Mouse (Mus musculus): ENCODE results near the gene Psmc3ip. TPM values are rescaled to one million over a fixed set of nuclear protein-coding genes. Genes with fewer than 3 reads are reported as not detected.

The Psmc3ip gene
- polyA plus RNA-seq (2014; fragmentation: Illumina TruSeq; extraction: RNeasy Lipid Tissue Mini Kit (QIAGEN cat#74804)): 10.6 TPM

GRCm38 (mm10) chr11:101095314-101096024 lies at the start of gene Psmc3ip:
TSS of gene Psmc3ip (minus strand) at chr11:101095436.

GRCm38 (mm10) chr11:101119761-101120544 lies 24.7 kb upstream of the Psmc3ip start, which contains the start of the genes Retreg3 and Tubg1:
TSS of gene Retreg3 (minus strand) at chr11:101119893.
TSS of gene Tubg1 (plus strand) at chr11:101119938.

GRCm38 (mm10) chr11:101086756-101087681 lies 8.2 kb downstream of the Psmc3ip start, which contains the start of gene Mlx:
TSS of gene Mlx (plus strand) at chr11:101087277.

GRCm38 (mm10) chr11:101082208-101083082 lies 12.8 kb downstream of the Psmc3ip start, which contains the start of gene Coasy:
TSS of gene Coasy (plus strand) at chr11:101082565.

GRCm38 (mm10) chr11:101078121-101078520 lies 17.1 kb downstream of the Psmc3ip start, which contains the start of gene Hsd17b1:
TSS of gene Hsd17b1 (plus strand) at chr11:101078411.

GRCm38 (mm10) chr11:101069391-101070188 lies 25.6 kb downstream of the Psmc3ip start, which contains the start of gene Naglu:
TSS of gene Naglu (plus strand) at chr11:101070012.

Other genes starting within 250 kb of the Psmc3ip start
- gene Stat5b, start 244.7 kb downstream of the Psmc3ip start, polyA plus RNA-seq (2014; fragmentation: Illumina TruSeq; extraction: RNeasy Lipid Tissue Mini Kit (QIAGEN cat#74804)): 8.5 TPM
- 5.4 TPM for gene Stat5a, start 236.1 kb downstream of the Psmc3ip start, polyA plus RNA-seq (2014; fragmentation: Illumina TruSeq; extraction: RNeasy Lipid Tissue Mini Kit (QIAGEN cat#74804))
- gene Stat3, start 155.9 kb downstream of the Psmc3ip start, polyA plus RNA-seq (2014; fragmentation: Illumina TruSeq; extraction: RNeasy Lipid Tissue Mini Kit (QIAGEN cat#74804)): 20.3 TPM
- gene Cavin1, start 124.5 kb downstream of the Psmc3ip start, polyA plus RNA-seq (2014; fragmentation: Illumina TruSeq; extraction: RNeasy Lipid Tissue Mini Kit (QIAGEN cat#74804)): 186 TPM
- gene Atp6v0a1, start 86.0 kb downstream of the Psmc3ip start, polyA plus RNA-seq (2014; fragmentation: Illumina TruSeq; extraction: RNeasy Lipid Tissue Mini Kit (QIAGEN cat#74804)): 64.6 TPM
- 1.3 TPM for gene Naglu, start 25.4 kb downstream of the Psmc3ip start, polyA plus RNA-seq (2014; fragmentation: Illumina TruSeq; extraction: RNeasy Lipid Tissue Mini Kit (QIAGEN cat#74804))
- 159 TPM for gene Hsd17b1, start 17.0 kb downstream of the Psmc3ip start, polyA plus RNA-seq (2014; fragmentation: Illumina TruSeq; extraction: RNeasy Lipid Tissue Mini Kit (QIAGEN cat#74804))
- gene Coasy, start 12.9 kb downstream of the Psmc3ip start, polyA plus RNA-seq (2014; fragmentation: Illumina TruSeq; extraction: RNeasy Lipid Tissue Mini Kit (QIAGEN cat#74804)): 6.9 TPM
- 28.9 TPM for gene Mlx, start 8.2 kb downstream of the Psmc3ip start, polyA plus RNA-seq (2014; fragmentation: Illumina TruSeq; extraction: RNeasy Lipid Tissue Mini Kit (QIAGEN cat#74804))
- 48.5 TPM for gene Retreg3, start 24.5 kb upstream of the Psmc3ip start, polyA plus RNA-seq (2014; fragmentation: Illumina TruSeq; extraction: RNeasy Lipid Tissue Mini Kit (QIAGEN cat#74804))
- gene Tubg1, start 24.5 kb upstream of the Psmc3ip start, polyA plus RNA-seq (2014; fragmentation: Illumina TruSeq; extraction: RNeasy Lipid Tissue Mini Kit (QIAGEN cat#74804)): 1.2 TPM
- not detected for gene Tubg2, start 60.5 kb upstream of the Psmc3ip start, polyA plus RNA-seq (2014; fragmentation: Illumina TruSeq; extraction: RNeasy Lipid Tissue Mini Kit (QIAGEN cat#74804))
- gene Cntnap1, start 75.1 kb upstream of the Psmc3ip start, polyA plus RNA-seq (2014; fragmentation: Illumina TruSeq; extraction: RNeasy Lipid Tissue Mini Kit (QIAGEN cat#74804)): 0.48 TPM
- gene Plekhh3, start 75.9 kb upstream of the Psmc3ip start, polyA plus RNA-seq (2014; fragmentation: Illumina TruSeq; extraction: RNeasy Lipid Tissue Mini Kit (QIAGEN cat#74804)): 0.48 TPM
- not detected for gene Ccr10, start 80.0 kb upstream of the Psmc3ip start, polyA plus RNA-seq (2014; fragmentation: Illumina TruSeq; extraction: RNeasy Lipid Tissue Mini Kit (QIAGEN cat#74804))
- gene Ezh1, start 131.0 kb upstream of the Psmc3ip start, polyA plus RNA-seq (2014; fragmentation: Illumina TruSeq; extraction: RNeasy Lipid Tissue Mini Kit (QIAGEN cat#74804)): 28.3 TPM
- gene Ramp2, start 150.6 kb upstream of the Psmc3ip start, polyA plus RNA-seq (2014; fragmentation: Illumina TruSeq; extraction: RNeasy Lipid Tissue Mini Kit (QIAGEN cat#74804)): 10.1 TPM
- gene Vps25, start 158.3 kb upstream of the Psmc3ip start, polyA plus RNA-seq (2014; fragmentation: Illumina TruSeq; extraction: RNeasy Lipid Tissue Mini Kit (QIAGEN cat#74804)): 62.5 TPM
- not detected for gene Wnk4, start 165.1 kb upstream of the Psmc3ip start, polyA plus RNA-seq (2014; fragmentation: Illumina TruSeq; extraction: RNeasy Lipid Tissue Mini Kit (QIAGEN cat#74804))
- 1.3 TPM for gene Cntd1, start 183.6 kb upstream of the Psmc3ip start, polyA plus RNA-seq (2014; fragmentation: Illumina TruSeq; extraction: RNeasy Lipid Tissue Mini Kit (QIAGEN cat#74804))
- 3.5 TPM for gene Coa3, start 183.7 kb upstream of the Psmc3ip start, polyA plus RNA-seq (2014; fragmentation: Illumina TruSeq; extraction: RNeasy Lipid Tissue Mini Kit (QIAGEN cat#74804))
- gene Becn1, start 206.8 kb upstream of the Psmc3ip start, polyA plus RNA-seq (2014; fragmentation: Illumina TruSeq; extraction: RNeasy Lipid Tissue Mini Kit (QIAGEN cat#74804)): 83.0 TPM
- gene Psme3, start 220.8 kb upstream of the Psmc3ip start, polyA plus RNA-seq (2014; fragmentation: Illumina TruSeq; extraction: RNeasy Lipid Tissue Mini Kit (QIAGEN cat#74804)): 240 TPM
- 0.26 TPM for gene Aoc2, start 229.6 kb upstream of the Psmc3ip start, polyA plus RNA-seq (2014; fragmentation: Illumina TruSeq; extraction: RNeasy Lipid Tissue Mini Kit (QIAGEN cat#74804))
- 59.7 TPM for gene Aoc3, start 235.2 kb upstream of the Psmc3ip start, polyA plus RNA-seq (2014; fragmentation: Illumina TruSeq; extraction: RNeasy Lipid Tissue Mini Kit (QIAGEN cat#74804))